Mouse (Mus musculus): ENCODE data around the gene Runx2.
A peak's percentile ranks its signal among the peaks of the same experiment; 100 is the strongest.

Gene Runx2

GRCm38 (mm10) chr17:44814508-44815175 is at the start of gene Runx2:
Gene Runx2 (minus strand): TSS chr17:44814797.
- DNase-seq: no peak

- no peak for DNase-seq
Measured at GRCm38 (mm10) chr17:44863165-44863564, 48.6 kb upstream of the Runx2 start.

GRCm38 (mm10) chr17:44842184-44842583 is 27.6 kb upstream of the Runx2 start:
- DNase-seq: no peak

- DNase-seq: no peak
Measured at GRCm38 (mm10) chr17:44831201-44831600, 16.6 kb upstream of the Runx2 start.

GRCm38 (mm10) chr17:44829587-44829986 is 15.0 kb upstream of the Runx2 start:
- no peak for DNase-seq

- no peak for DNase-seq
Measured at GRCm38 (mm10) chr17:44827964-44828363, 13.4 kb upstream of the Runx2 start.

- DNase-seq: no peak
Measured at GRCm38 (mm10) chr17:44827124-44827523, 12.5 kb upstream of the Runx2 start.

GRCm38 (mm10) chr17:44821940-44822339 is 7.3 kb upstream of the Runx2 start:
- no peak for DNase-seq

- no peak for DNase-seq
Measured at GRCm38 (mm10) chr17:44819816-44820215, 5.2 kb upstream of the Runx2 start.

GRCm38 (mm10) chr17:44818825-44819224 is 4.2 kb upstream of the Runx2 start:
- DNase-seq: no peak

- DNase-seq: no peak
Measured at GRCm38 (mm10) chr17:44807031-44807430, 7.6 kb downstream of the Runx2 start.

GRCm38 (mm10) chr17:44797331-44797730 is 17.3 kb downstream of the Runx2 start:
- DNase-seq: no peak

- DNase-seq: no peak
Measured at GRCm38 (mm10) chr17:44792218-44792917, 22.2 kb downstream of the Runx2 start.

GRCm38 (mm10) chr17:44788982-44789747 is 25.4 kb downstream of the Runx2 start:
- DNase-seq: no peak

- no peak for DNase-seq
Measured at GRCm38 (mm10) chr17:44783143-44783542, 31.5 kb downstream of the Runx2 start.

- no peak for DNase-seq
Measured at GRCm38 (mm10) chr17:44782366-44782765, 32.2 kb downstream of the Runx2 start.

- DNase-seq: no peak
Measured at GRCm38 (mm10) chr17:44780353-44780752, 34.2 kb downstream of the Runx2 start.

GRCm38 (mm10) chr17:44778141-44778540 is 36.5 kb downstream of the Runx2 start:
- no peak for DNase-seq

GRCm38 (mm10) chr17:44777337-44777804 is 37.2 kb downstream of the Runx2 start:
- DNase-seq: peak; percentile 76 to 86

GRCm38 (mm10) chr17:44776738-44777270 is 37.8 kb downstream of the Runx2 start, which contains the start of gene Supt3:
Gene Supt3 (plus strand): TSS chr17:44777152.
- peak; percentile 98 to 99 for DNase-seq

GRCm38 (mm10) chr17:44772576-44772975 is 42.0 kb downstream of the Runx2 start:
- DNase-seq: no peak

GRCm38 (mm10) chr17:44770871-44771270 is 43.7 kb downstream of the Runx2 start:
- DNase-seq: no peak

- DNase-seq: no peak
Measured at GRCm38 (mm10) chr17:44768522-44768921, 46.1 kb downstream of the Runx2 start.

Measured in kidney, postnatal 4 days (tissue).